Mouse (Mus musculus): ENCODE data around the gene Atxn7.
"Not testable (repeated sequence)": the region's sequence is repeated elsewhere in the genome, so short reads cannot be mapped to it uniquely, and the experiment has no call there.

Atxn7 gene

GRCm38 (mm10) chr14:13982174-13982573 lies 20.9 kb downstream of the Atxn7 start:
- no peak for DNase-seq (ENCODE audit: low spot score in 2 of 2)

GRCm38 (mm10) chr14:13988397-13988796 lies 27.2 kb downstream of the Atxn7 start:
- no peak for DNase-seq (ENCODE audit: low spot score in 2 of 2)

- no peak for DNase-seq (ENCODE audit: low spot score in 2 of 2)
Observed at GRCm38 (mm10) chr14:13990741-13991140, 29.5 kb downstream of the Atxn7 start.

GRCm38 (mm10) chr14:13995206-13996097 lies 34.2 kb downstream of the Atxn7 start:
- no peak for DNase-seq (ENCODE audit: low spot score in 2 of 2)

GRCm38 (mm10) chr14:14002771-14003170 lies 41.5 kb downstream of the Atxn7 start:
- DNase-seq (ENCODE audit: low spot score in 2 of 2): no peak

GRCm38 (mm10) chr14:14009712-14010111 lies 48.5 kb downstream of the Atxn7 start:
- DNase-seq (ENCODE audit: low spot score in 2 of 2): no peak

- DNase-seq (ENCODE audit: low spot score in 2 of 2): peak; percentile 88
Observed at GRCm38 (mm10) chr14:14012383-14013251, 51.4 kb downstream of the Atxn7 start.

GRCm38 (mm10) chr14:14013252-14013711 lies 52.0 kb downstream of the Atxn7 start:
- DNase-seq (ENCODE audit: low spot score in 2 of 2): no peak

GRCm38 (mm10) chr14:14014636-14015375 lies 53.6 kb downstream of the Atxn7 start:
- DNase-seq (ENCODE audit: low spot score in 2 of 2): no peak

GRCm38 (mm10) chr14:14019155-14019894 lies 58.1 kb downstream of the Atxn7 start:
- DNase-seq (ENCODE audit: low spot score in 2 of 2): no peak

- no peak for DNase-seq (ENCODE audit: low spot score in 2 of 2)
Observed at GRCm38 (mm10) chr14:14021244-14021643, 60.0 kb downstream of the Atxn7 start.

GRCm38 (mm10) chr14:14025870-14026269 lies 64.6 kb downstream of the Atxn7 start:
- DNase-seq (ENCODE audit: low spot score in 2 of 2): no peak

GRCm38 (mm10) chr14:14030621-14031020 lies 69.4 kb downstream of the Atxn7 start:
- DNase-seq (ENCODE audit: low spot score in 2 of 2): no peak

GRCm38 (mm10) chr14:14032842-14033241 lies 71.6 kb downstream of the Atxn7 start:
- no peak for DNase-seq (ENCODE audit: low spot score in 2 of 2)

GRCm38 (mm10) chr14:14036352-14036751 lies 75.1 kb downstream of the Atxn7 start:
- DNase-seq (ENCODE audit: low spot score in 2 of 2): no peak

GRCm38 (mm10) chr14:14038233-14038632 lies 77.0 kb downstream of the Atxn7 start:
- DNase-seq (ENCODE audit: low spot score in 2 of 2): no peak

GRCm38 (mm10) chr14:14042336-14042735 lies 81.1 kb downstream of the Atxn7 start:
- no peak for DNase-seq (ENCODE audit: low spot score in 2 of 2)

- no peak for DNase-seq (ENCODE audit: low spot score in 2 of 2)
Observed at GRCm38 (mm10) chr14:14054386-14054785, 93.1 kb downstream of the Atxn7 start.

GRCm38 (mm10) chr14:14059606-14060005 lies 98.4 kb downstream of the Atxn7 start:
- not testable (repeated sequence) for DNase-seq (ENCODE audit: low spot score in 2 of 2)

- DNase-seq (ENCODE audit: low spot score in 2 of 2): no peak
Observed at GRCm38 (mm10) chr14:14062531-14063245, 101.4 kb downstream of the Atxn7 start.
